Mouse (Mus musculus) forebrain, embryonic 14.5 days (tissue): ENCODE measurements around the gene Stab2. TPM values are rescaled to one million over a fixed set of nuclear protein-coding genes. Genes with fewer than 3 reads are reported as not detected.

Source experiments
- ATAC-seq: fragments of 200-750 bp; cut with Nextera tagmentation; 2 replicates; pipeline ENCODE4 v1.8.0; 2017; ENCODE audit warnings: mild to moderate bottlenecking, moderate library complexity
- DNase-seq: peaks from one replicate; pipeline ENCODE4 v3.0.0-alpha.2; 2015; ENCODE audit warnings: low spot score
- H3K27ac ChIP-seq: fragments of 300-500 bp; sonication (generic); 2 replicates; pipeline ENCODE4 v1.5.1; 2014; ENCODE audit warnings: low read depth, mild to moderate bottlenecking, control low read depth, low read length, moderate library complexity
- H3K27me3 ChIP-seq: fragments of 300-500 bp; sonication (generic); replicated peaks from 2 replicates; pipeline ENCODE4 v1.6.1; 2014; ENCODE audit warnings: low read length, control low read depth, mixed read lengths; ENCODE audit not compliant: control insufficient read depth, insufficient read depth
- H3K36me3 ChIP-seq: fragments of 300-500 bp; sonication (generic); 2 replicates; pipeline ENCODE4 v1.6.1; 2014; ENCODE audit warnings: low read length, control low read depth; ENCODE audit not compliant: control insufficient read depth, insufficient read depth
- H3K4me1 ChIP-seq: fragments of 300-500 bp; sonication (generic); 2 replicates; pipeline ENCODE4 v1.6.1; 2014; ENCODE audit warnings: antibody characterized with exemption, low read length, control low read depth; ENCODE audit not compliant: control insufficient read depth, insufficient read depth
- H3K4me2 ChIP-seq: fragments of 300-500 bp; sonication (generic); 2 replicates; pipeline ENCODE4 v1.6.1; 2014; ENCODE audit warnings: mild to moderate bottlenecking, control low read depth, low read length
- H3K4me3 ChIP-seq: fragments of 300-500 bp; sonication (generic); 2 replicates; pipeline ENCODE4 v1.5.1; 2014; ENCODE audit warnings: low read depth, low read length, control low read depth
- H3K9ac ChIP-seq: fragments of 300-500 bp; sonication (generic); 2 replicates; pipeline ENCODE4 v1.6.1; 2014; ENCODE audit warnings: mild to moderate bottlenecking, low read length, control low read depth, moderate library complexity
- H3K9me3 ChIP-seq: fragments of 300-500 bp; sonication (generic); replicated peaks from 2 replicates; pipeline ENCODE4 v1.6.1; 2016; ENCODE audit warnings: low read length, control low read depth, mixed read lengths; ENCODE audit not compliant: control insufficient read depth
- WGBS: fragments of 180-500 bp; shearing (Covaris S2); extraction: QIAGEN DNeasy Blood & Tissue Kit; methylation state at CpG from one replicate; pipeline ENCODE4 v1.1.7; 2014; 5-methylcytosine and 5-hydroxymethylcytosine counted together
- polyA plus RNA-seq: library from polyadenylated mRNA; unstranded; fragments of >200 nt; fragmentation: Nextera tagmentation; extraction: Ambion mirVana; gene quantifications from 2 replicates; pipeline ENCODE4 v1.2.1, GENCODE M21; 2014

The Stab2 gene
- polyA plus RNA-seq, 1 experiment from 2014 or later, result 0.25 TPM

DNA sequence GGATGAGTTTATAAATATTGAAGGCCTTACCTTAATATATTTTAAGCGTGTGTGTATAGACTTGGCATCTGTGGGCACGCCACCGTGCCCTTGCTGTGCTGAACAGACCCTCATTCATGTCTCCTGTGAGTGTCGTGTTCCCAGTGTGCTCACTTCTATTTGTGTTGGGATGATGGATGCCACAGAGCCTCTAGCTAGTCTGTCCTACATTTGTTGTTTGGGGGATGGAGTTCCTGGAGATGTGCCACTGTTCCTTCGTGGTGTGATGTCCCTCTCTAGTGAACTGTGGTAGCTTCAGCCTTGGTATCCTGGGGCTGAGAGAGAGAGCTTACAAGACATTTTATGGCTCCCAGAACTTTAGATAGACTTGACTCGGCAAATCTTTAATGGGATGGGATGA, 169.0 kb downstream of the Stab2 start:
- H3K4me3 ChIP-seq, result no peak overlapping the region
- H3K4me1 ChIP-seq, result no peaks in the 10 kb centered on the region
- no peaks in the 10 kb centered on the region for H3K27me3 ChIP-seq
- no peak overlapping the region for H3K9ac ChIP-seq
- no peak overlapping the region for H3K27ac ChIP-seq
- H3K9me3 ChIP-seq, result no peaks in the 10 kb centered on the region
- H3K4me2 ChIP-seq, result no peak overlapping the region
- ATAC-seq (no peak), DNase-seq (no peak)
- 0 out of 2 replicates have a peak, but pooled peaks cover 3% of the 10 kb centered on the region for H3K36me3 ChIP-seq
- 90% methylated on average over 6 of the region's 6 CpGs for WGBS

DNA sequence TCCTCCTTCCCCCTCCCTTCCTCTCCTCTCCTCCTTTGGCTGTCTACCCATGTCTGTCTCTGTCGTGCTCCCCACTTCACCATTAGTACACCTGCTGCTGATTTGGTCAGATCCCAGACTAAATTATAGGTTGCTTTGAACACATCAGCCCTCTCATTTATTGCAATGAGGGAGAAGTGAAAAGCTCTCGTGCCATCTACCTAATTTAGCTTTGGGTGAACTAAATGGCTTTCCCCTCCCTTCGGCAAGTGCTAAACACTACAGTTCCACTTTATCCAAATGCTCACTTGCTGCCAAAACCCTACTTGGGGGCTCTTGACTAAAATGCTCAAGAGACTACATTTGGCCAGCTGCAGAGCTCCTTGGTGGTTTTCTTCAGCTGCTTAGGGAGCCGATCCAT, 171.0 kb downstream of the Stab2 start:
- 59% methylated on average over 4 of the region's 4 CpGs for WGBS
- H3K36me3 ChIP-seq, result 0 out of 2 replicates have a peak, but pooled peaks cover 5% of the 10 kb centered on the region
- DNase-seq, result peak; percentile 69
- H3K27me3 ChIP-seq, result no peaks in the 10 kb centered on the region
- H3K4me3 ChIP-seq, result no peak overlapping the region
- no peaks in the 10 kb centered on the region for H3K9me3 ChIP-seq
- no peaks in the 10 kb centered on the region for H3K4me1 ChIP-seq
- no peak overlapping the region for H3K9ac ChIP-seq
- H3K4me2 ChIP-seq, result no peak overlapping the region
- H3K27ac ChIP-seq, result no peak overlapping the region
- peak; percentile 75 for ATAC-seq

DNA sequence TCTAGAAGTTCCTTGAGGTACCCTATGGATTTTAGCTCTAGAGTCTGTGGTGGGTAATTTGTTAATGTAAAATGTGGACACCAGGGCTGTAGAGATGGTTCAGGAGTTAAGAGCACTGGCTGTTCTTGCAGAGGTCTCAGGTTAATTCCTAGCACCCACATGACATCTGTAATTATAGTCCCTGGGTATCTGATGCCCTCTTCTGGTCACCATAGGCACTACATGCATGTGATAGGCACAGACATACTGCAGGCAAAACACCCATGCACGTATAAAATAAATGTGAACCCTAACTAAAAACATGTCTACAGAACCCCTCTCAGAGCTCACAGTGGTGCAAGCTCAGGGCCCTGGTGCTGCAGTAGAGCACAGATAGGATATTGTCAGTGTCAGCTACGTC, 178.3 kb downstream of the Stab2 start:
- Histone ChIP-seq H3K4me2 (no peak overlapping the region), H3K36me3 (0 out of 2 replicates have a peak, but pooled peaks cover 3% of the 10 kb centered on the region), H3K4me3 (no peak overlapping the region), H3K4me1 (peaks cover 2% of the 10 kb centered on the region; the same call in 1 of the 2 replicates), H3K27ac (no peak overlapping the region), H3K9me3 (no peaks in the 10 kb centered on the region), H3K27me3 (no peaks in the 10 kb centered on the region), H3K9ac (no peak overlapping the region)
- no peak for ATAC-seq
- 91% methylated on average over 2 of the region's 2 CpGs for WGBS
- no peak for DNase-seq

DNA sequence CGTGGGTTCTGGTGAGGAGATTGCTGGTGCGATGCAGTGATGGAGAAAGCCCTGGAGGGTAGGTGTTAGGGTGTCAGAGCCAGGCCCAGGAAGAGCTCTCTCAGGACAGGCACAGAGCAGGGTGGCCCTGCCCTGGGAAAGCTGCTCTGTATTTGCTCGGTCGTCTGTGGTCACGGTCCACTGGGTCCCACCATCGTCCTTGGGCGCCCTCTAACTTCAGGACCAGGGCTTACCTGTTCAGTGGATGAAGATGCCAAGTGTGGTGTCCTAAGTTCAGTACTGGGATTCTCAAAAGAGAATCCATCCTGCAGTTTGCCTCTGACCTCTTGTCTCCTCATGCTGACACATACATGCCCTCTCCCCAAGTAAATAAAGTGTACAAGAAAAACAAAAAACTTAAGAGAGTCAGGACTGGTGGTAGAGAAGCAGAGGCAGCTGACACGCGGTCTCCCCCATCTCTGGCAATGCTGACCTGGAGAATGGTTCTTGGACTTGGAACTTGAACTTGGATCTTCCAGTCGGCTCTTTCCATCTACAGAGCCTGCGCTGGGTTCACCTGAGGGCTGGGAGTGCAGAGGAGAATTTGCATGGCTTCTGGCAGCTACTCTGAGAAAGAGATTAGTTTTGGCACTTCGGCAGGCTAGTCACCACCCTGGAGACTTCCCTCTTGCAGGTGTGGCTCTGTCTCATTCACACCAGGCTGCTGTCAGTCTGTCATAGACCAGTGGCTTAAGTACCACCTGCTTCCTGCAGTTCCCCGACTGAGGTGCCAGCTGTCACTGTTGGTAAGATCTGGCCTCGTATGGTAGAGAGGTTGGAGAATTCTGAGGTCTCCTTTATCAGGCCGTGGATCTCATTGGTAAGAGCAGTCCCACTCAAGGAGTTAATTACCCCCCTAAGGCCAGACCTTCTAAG, 179.3 kb downstream of the Stab2 start:
- Histone ChIP-seq H3K4me2 (no peak overlapping the region), H3K9ac (no peak overlapping the region), H3K9me3 (no peaks in the 10 kb centered on the region), H3K4me3 (no peak overlapping the region), H3K27me3 (no peaks in the 10 kb centered on the region), H3K4me1 (peaks cover 2% of the 10 kb centered on the region; the same call in 1 of the 2 replicates), H3K36me3 (0 out of 2 replicates have a peak, but pooled peaks cover 3% of the 10 kb centered on the region), H3K27ac (no peak overlapping the region)
- DNase-seq (no peak), ATAC-seq (no peak)
- WGBS, result 87% methylated on average over 15 of the region's 15 CpGs

DNA sequence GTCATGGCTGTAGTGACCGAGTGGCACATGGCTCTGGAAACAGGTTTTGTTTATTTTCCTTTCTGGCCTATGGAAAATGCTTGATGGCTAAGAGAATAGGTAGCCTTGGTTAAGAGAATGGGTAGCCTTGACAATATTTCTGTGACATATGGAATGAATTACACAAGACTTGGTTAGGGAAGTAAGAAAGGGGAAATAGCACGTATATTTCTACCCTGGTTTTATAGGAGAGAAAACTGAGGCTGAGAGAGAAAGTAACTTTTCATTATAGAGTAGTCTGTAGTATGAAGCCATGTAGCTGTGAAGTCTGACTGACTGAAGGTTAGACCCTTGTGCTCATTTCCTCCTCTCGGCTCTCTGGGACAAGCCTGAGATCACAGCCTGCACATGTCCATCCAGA, 180.9 kb downstream of the Stab2 start:
- Histone ChIP-seq H3K4me1 (peaks cover 2% of the 10 kb centered on the region; the same call in 1 of the 2 replicates), H3K9me3 (no peaks in the 10 kb centered on the region), H3K27me3 (no peaks in the 10 kb centered on the region), H3K4me3 (no peak overlapping the region), H3K27ac (no peak overlapping the region), H3K4me2 (no peak overlapping the region), H3K36me3 (peaks cover under 1% of the 10 kb centered on the region; the same call in 1 of the 2 replicates), H3K9ac (no peak overlapping the region)
- ATAC-seq, result no peak
- no peak for DNase-seq
- 86% methylated on average over 3 of the region's 3 CpGs for WGBS

DNA sequence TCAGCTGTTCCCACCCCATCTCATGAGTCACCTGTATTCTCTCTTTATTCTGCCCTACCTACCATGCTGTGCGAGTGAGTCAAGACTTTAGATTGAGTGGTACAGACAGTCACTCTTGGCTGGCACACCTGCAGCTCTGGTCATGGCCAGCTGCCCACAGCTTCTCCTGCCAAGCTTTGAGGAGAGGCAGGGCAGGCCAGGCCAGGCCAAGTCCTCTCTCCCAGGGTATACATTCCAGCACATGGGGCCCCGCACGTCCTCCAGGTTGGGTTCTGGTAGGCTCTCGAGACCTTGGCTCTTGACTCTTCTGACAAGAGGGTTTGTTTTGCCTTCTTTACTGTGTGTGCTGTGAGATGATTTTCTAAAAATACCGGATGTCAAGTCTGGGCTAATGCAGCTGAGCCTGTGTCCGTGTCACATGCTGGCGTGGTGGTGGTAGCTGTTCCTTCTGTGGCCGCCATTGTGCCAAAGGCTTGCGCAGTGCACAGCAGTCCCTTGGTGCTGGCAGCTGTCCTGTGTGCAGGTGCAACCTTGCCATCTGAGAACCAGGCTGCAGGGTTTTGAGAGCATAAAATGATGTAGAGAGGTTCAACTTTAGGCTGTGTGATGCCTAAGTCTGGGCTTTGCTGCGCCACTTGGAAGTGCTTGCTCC, 181.8 kb downstream of the Stab2 start:
- no peak overlapping the region for H3K27ac ChIP-seq
- no peak overlapping the region for H3K9ac ChIP-seq
- no peak for DNase-seq
- no peak overlapping the region for H3K4me3 ChIP-seq
- no peak overlapping the region for H3K4me2 ChIP-seq
- peaks cover 2% of the 10 kb centered on the region; the same call in 1 of the 2 replicates for H3K4me1 ChIP-seq
- no peaks in the 10 kb centered on the region for H3K9me3 ChIP-seq
- no peaks in the 10 kb centered on the region for H3K27me3 ChIP-seq
- H3K36me3 ChIP-seq, result no peaks in the 10 kb centered on the region; the same call in 1 of the 2 replicates
- 89% methylated on average over 10 of the region's 10 CpGs for WGBS
- no peak for ATAC-seq

DNA sequence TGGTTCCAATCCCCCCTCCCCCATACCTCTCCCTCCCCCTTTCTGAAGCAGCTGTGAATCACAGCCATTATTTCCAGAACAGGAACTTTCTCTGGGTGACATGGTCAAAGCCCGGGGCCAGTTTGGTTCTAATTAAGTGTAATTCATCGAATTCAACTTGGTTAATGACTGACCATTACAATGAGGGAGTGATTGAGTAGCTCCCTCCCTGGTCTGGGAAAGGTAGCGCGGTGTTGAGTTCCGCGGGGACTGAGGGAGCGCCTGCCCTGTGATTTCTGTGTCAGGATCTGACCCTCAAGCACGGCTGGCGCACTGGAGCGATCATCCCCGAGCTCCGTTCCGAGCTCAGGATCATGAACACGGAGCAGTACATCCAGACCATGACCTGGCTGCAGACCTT, 183.0 kb downstream of the Stab2 start:
- ATAC-seq, result peak; percentile 51; the same call in 1 of the 2 replicates
- 59% methylated on average over 14 of the region's 14 CpGs for WGBS

DNA sequence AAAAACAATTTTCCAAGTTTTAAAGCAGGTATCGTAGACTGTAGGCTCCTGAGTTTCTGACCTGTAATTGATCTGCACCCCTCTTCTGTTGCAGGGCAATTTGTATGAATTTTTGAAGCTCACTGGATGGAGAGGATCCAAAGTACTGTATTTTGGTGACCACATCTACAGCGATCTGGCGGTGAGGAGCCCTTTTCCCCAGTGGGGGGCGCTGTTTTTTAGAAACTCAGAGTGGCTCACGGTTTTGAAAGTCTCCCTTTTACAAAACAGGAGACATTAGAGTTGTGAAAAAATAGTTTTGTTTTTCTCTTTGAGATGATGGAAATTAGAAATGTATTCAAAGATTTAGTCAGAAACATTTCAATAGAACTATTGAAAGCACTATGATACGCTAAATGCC, 183.7 kb downstream of the Stab2 start:
- Histone ChIP-seq H3K9ac (no peak overlapping the region), H3K4me2 (no peak overlapping the region), H3K27ac (no peak overlapping the region), H3K9me3 (no peaks in the 10 kb centered on the region), H3K36me3 (no peaks in the 10 kb centered on the region; the same call in 1 of the 2 replicates), H3K4me1 (peaks cover 8% of the 10 kb centered on the region), H3K27me3 (no peaks in the 10 kb centered on the region), H3K4me3 (no peak overlapping the region)
- no peak for ATAC-seq
- 73% methylated on average over 6 of the region's 6 CpGs for WGBS
- no peak for DNase-seq

More for the DNA sequence above, 183.0 kb downstream of the Stab2 start:
- no peak overlapping the region for H3K4me3 ChIP-seq
- H3K4me2 ChIP-seq, result no peak overlapping the region
- H3K36me3 ChIP-seq, result no peaks in the 10 kb centered on the region; the same call in 1 of the 2 replicates
- H3K27ac ChIP-seq, result no peak overlapping the region
- H3K9me3 ChIP-seq, result no peaks in the 10 kb centered on the region
- no peaks in the 10 kb centered on the region for H3K27me3 ChIP-seq
- no peak overlapping the region for H3K9ac ChIP-seq
- H3K4me1 ChIP-seq, result peaks cover 3% of the 10 kb centered on the region; the same call in 1 of the 2 replicates
- DNase-seq, result no peak
